Mouse (Mus musculus): ENCODE data around the gene Rhobtb3. TPM values are rescaled to one million over a fixed set of nuclear protein-coding genes. Genes with fewer than 3 reads are reported as not detected.
"Not testable (repeated sequence)": the region's sequence is repeated elsewhere in the genome, so short reads cannot be mapped to it uniquely, and the experiment has no call there.

Gene Rhobtb3
- total RNA-seq, 2 experiments from 2014 or later: 3.2 to 6.7 TPM

GRCm38 (mm10) chr13:75930023-75930422, 13.7 kb downstream of the Rhobtb3 start:
- ATAC-seq (replicated peaks; ENCODE audit: poor library complexity, severe bottlenecking): no peak

- not testable (repeated sequence) for ATAC-seq (replicated peaks; ENCODE audit: poor library complexity, severe bottlenecking)
Observed at GRCm38 (mm10) chr13:75929071-75929470, 14.7 kb downstream of the Rhobtb3 start.

GRCm38 (mm10) chr13:75927951-75928350, 15.8 kb downstream of the Rhobtb3 start:
- no peak for ATAC-seq (replicated peaks; ENCODE audit: poor library complexity, severe bottlenecking)

- no peak for ATAC-seq (replicated peaks; ENCODE audit: poor library complexity, severe bottlenecking)
Observed at GRCm38 (mm10) chr13:75914151-75914550, 29.6 kb downstream of the Rhobtb3 start.

GRCm38 (mm10) chr13:75908187-75908586, 35.5 kb downstream of the Rhobtb3 start:
- ATAC-seq (replicated peaks; ENCODE audit: poor library complexity, severe bottlenecking): no peak

GRCm38 (mm10) chr13:75907133-75907532, 36.6 kb downstream of the Rhobtb3 start:
- no peak for ATAC-seq (replicated peaks; ENCODE audit: poor library complexity, severe bottlenecking)

GRCm38 (mm10) chr13:75904660-75905059, 39.1 kb downstream of the Rhobtb3 start:
- no peak for ATAC-seq (replicated peaks; ENCODE audit: poor library complexity, severe bottlenecking)

GRCm38 (mm10) chr13:75900928-75901327, 42.8 kb downstream of the Rhobtb3 start:
- not testable (repeated sequence) for ATAC-seq (replicated peaks; ENCODE audit: poor library complexity, severe bottlenecking)

GRCm38 (mm10) chr13:75892876-75893275, 50.8 kb downstream of the Rhobtb3 start:
- peak; percentile 99 for ATAC-seq (replicated peaks; ENCODE audit: poor library complexity, severe bottlenecking)

- ATAC-seq (replicated peaks; ENCODE audit: poor library complexity, severe bottlenecking): peak; percentile 51
Observed at GRCm38 (mm10) chr13:75892291-75892690, 51.4 kb downstream of the Rhobtb3 start.

GRCm38 (mm10) chr13:75891868-75892267, 51.9 kb downstream of the Rhobtb3 start:
- no peak for ATAC-seq (replicated peaks; ENCODE audit: poor library complexity, severe bottlenecking)

- ATAC-seq (replicated peaks; ENCODE audit: poor library complexity, severe bottlenecking): no peak
Observed at GRCm38 (mm10) chr13:75883792-75884191, 59.9 kb downstream of the Rhobtb3 start.

GRCm38 (mm10) chr13:75880501-75880900, 63.2 kb downstream of the Rhobtb3 start:
- no peak for ATAC-seq (replicated peaks; ENCODE audit: poor library complexity, severe bottlenecking)

- no peak for ATAC-seq (replicated peaks; ENCODE audit: poor library complexity, severe bottlenecking)
Observed at GRCm38 (mm10) chr13:75879756-75880155, 64.0 kb downstream of the Rhobtb3 start.

- peak; percentile 90 for ATAC-seq (replicated peaks; ENCODE audit: poor library complexity, severe bottlenecking)
Observed at GRCm38 (mm10) chr13:75877907-75878306, 65.8 kb downstream of the Rhobtb3 start.

- no peak for ATAC-seq (replicated peaks; ENCODE audit: poor library complexity, severe bottlenecking)
Observed at GRCm38 (mm10) chr13:75876592-75876991, 67.1 kb downstream of the Rhobtb3 start.

- ATAC-seq (replicated peaks; ENCODE audit: poor library complexity, severe bottlenecking): not testable (repeated sequence)
Observed at GRCm38 (mm10) chr13:75876188-75876587, 67.5 kb downstream of the Rhobtb3 start.

GRCm38 (mm10) chr13:75874608-75875376, 68.9 kb downstream of the Rhobtb3 start:
- no peak for ATAC-seq (replicated peaks; ENCODE audit: poor library complexity, severe bottlenecking)

GRCm38 (mm10) chr13:75867876-75868275, 75.8 kb downstream of the Rhobtb3 start:
- no peak for ATAC-seq (replicated peaks; ENCODE audit: poor library complexity, severe bottlenecking)

GRCm38 (mm10) chr13:75865486-75866184, 78.1 kb downstream of the Rhobtb3 start:
- ATAC-seq (replicated peaks; ENCODE audit: poor library complexity, severe bottlenecking): no peak

GRCm38 (mm10) chr13:75859264-75859844, 84.4 kb downstream of the Rhobtb3 start:
- no peak for ATAC-seq (replicated peaks; ENCODE audit: poor library complexity, severe bottlenecking)
